Mouse (Mus musculus) gastrocnemius, postnatal 36 days (tissue): ENCODE results near the gene Nek6. TPM values are rescaled to one million over a fixed set of nuclear protein-coding genes. Genes with fewer than 3 reads are reported as not detected.

Experiments used
- DNase-seq, 2 experiments: peaks; one replicate each; pipeline ENCODE4 v3.0.0; 2022
- intact Hi-C: fragments of 180-260 bp; cut with DNase I; formaldehyde crosslinking; loops from one replicate; pipeline ENCODE4 v1.15.1; 2025
- total RNA-seq, 2 experiments: library from RNA; stranded (reverse); gene quantifications; 2 replicates each; pipeline ENCODE4 v1.2.3; 2021

Gene Nek6
- total RNA-seq, 2 experiments from 2014 or later, result 6.9 to 11.2 TPM

- intact Hi-C loops, result no loop called here
- DNase-seq, result no peak
These were observed 22.9 kb downstream of the Nek6 start for GRCm38 (mm10) chr2:38534241-38534940.

- intact Hi-C loops, result no loop called here
- no peak for DNase-seq
These were observed 23.6 kb downstream of the Nek6 start for GRCm38 (mm10) chr2:38535051-38535450.

DNA sequence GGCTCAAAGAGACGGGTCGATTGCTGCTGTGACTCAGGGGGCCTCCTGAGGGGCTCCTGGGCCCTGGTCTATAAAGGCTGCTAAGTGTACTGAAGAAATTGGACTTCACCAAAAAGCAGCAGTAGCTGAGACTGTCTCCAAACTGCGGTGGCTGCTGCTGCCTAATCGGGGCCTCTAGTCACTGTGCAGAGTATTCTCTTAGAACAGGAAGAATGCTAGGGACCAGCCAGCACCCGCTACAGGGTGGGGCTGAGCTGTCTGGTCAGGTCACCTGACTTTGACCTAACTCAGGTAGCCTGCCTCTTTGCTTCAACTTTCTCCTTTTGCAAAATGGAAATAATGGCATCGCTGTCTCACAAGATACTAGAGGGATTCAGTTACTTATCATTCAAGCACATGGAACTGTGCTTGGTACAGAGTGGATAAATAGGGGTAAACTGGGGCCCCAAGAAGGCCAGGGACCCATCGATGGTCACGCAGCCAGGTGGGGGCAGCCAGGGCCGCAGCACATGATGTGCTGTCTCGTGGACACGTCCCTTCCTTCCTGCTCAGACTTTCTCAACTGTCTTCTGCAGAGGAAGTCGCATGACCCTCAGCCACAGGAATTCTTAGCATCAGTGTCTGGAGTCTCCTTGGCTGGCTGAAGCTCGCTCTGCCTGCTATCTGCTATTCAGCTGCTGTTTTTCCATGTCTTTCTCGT lies 24.2 kb downstream of the Nek6 start:
- intact Hi-C loops, result no loop called here
- no peak for DNase-seq

- no peak for DNase-seq
- intact Hi-C loops, result no loop called here
These were observed 24.9 kb downstream of the Nek6 start for GRCm38 (mm10) chr2:38536331-38536731.

DNA sequence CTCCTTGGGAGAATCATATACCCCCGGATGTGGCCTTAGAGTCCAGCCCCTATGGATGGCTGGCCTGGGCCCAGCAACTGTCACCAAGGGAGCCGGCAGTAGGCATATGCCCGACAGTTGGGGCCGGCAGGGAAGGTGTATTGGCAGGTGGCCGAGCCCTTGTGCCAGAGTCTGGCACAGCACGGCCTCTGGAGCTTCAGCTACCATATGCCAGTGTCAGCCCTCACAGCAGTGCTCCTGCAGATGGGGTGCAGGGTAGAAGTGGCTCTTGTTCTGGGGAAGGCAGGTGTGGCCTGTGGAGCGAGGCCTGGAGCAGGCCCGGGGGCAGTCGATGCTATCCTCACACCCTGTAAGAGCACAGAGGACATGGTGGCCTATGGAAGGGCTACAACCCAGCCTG lies 28.2 kb downstream of the Nek6 start:
- DNase-seq, result no peak
- intact Hi-C loops, result no loop called here

GRCm38 (mm10) chr2:38540666-38541065 lies 29.2 kb downstream of the Nek6 start:
- DNase-seq, result no peak
- intact Hi-C loops, result no loop called here

- intact Hi-C loops, result no loop called here
- no peak for DNase-seq
These were observed 29.7 kb downstream of the Nek6 start for GRCm38 (mm10) chr2:38541101-38541500.

DNA sequence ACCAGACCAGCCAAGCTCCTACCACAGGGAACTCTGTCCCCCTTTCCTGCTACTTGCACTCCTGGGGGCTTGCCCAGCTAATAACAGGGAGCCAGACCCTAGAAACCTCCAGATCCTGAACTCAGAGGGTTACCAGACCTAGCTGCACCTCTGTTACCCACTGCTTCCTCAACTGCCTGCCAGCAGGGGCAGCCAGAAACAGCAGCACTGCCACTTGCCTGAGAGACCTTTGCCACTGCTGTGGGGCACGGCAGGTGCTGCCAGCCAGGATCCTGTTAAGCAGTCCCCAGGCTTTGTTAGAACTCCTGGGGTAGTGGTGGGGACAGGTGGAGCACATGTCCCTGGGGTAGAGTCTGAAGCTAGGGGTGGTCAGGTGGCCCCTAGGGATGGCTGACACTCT lies 30.1 kb downstream of the Nek6 start:
- DNase-seq, result no peak
- intact Hi-C loops, result no loop called here

GRCm38 (mm10) chr2:38542366-38542765 lies 30.9 kb downstream of the Nek6 start:
- DNase-seq, result no peak
- intact Hi-C loops, result no loop called here

DNA sequence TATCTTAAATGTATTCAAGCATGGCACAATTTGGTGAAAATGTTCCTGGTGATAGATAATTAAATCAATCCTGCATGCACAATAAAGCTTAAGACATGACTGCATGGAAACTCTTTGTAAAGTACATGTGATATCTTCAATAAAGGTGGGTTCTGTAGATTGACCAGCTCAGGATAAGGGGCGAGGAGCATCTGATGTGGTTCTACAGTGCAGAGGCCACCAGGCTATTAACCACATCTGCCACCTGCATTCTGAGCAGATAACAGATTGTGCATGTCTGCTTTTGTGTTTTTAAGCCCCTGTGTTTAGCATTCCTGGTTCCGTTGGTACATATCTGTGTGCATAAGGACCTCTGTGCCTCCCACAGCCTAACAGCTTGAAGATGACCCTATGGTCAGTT lies 31.7 kb downstream of the Nek6 start:
- intact Hi-C loops, result no loop called here
- DNase-seq, result no peak

DNA sequence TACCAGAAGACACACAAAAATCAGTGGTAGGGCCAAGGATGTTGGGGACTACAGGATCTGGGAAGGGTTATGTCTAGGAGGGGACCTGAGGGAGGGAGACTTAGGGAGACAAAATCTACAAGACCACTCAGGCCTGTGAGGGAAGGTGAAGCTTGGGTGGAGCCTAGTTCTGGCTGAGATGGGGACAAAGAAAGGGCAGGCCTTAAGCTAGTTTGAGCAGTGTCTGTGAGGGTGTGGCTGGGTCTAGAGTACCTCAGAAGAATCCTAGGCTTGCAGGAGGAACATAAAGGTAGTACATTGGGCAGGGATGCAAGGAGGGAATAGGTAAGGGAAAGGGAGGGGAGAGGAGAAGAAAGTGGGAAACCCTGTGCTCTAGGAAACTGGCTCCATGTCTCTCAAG lies 32.9 kb downstream of the Nek6 start:
- DNase-seq, result no peak
- intact Hi-C loops, result no loop called here

DNA sequence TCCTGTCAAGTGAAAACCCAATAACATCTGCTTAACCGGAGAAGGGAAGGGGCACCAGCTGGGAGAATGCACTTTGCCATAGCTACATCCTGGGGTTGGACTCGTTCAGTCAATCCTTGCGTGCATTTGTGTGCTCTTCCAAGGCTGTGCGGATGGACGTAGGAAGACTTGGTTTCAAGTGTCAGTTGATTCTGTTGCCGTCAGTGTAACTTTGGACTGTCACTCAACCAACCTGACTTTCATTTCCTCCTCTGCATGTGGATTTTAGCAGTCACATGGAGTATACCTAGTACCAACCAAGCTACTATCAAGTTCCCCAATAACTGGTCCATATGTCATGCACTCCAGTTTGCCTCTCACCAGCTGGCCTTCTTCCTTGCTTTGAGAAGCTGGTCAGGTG lies 33.5 kb downstream of the Nek6 start:
- intact Hi-C loops, result no loop called here
- no peak for DNase-seq

DNA sequence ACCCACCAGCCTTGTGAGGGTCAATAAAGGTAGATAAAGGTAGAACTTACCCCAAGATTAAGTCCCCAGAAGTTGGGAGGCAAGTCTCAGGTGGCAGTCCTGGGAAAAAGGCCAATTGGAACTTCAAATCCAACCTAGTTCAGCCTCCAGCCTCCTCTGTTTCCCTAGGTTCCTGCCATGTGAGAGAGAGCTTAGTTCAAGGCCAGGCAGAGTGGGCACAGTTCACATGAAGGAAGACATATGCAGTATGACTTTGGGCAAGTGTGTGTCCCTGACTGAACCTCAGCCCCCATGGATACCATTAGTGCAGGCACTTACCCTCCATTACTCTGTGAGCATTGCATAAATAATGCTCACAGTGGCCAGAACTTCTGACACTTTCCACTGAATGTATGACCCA lies 34.3 kb downstream of the Nek6 start:
- intact Hi-C loops, result no loop called here
- no peak for DNase-seq

GRCm38 (mm10) chr2:38546222-38546621 lies 34.8 kb downstream of the Nek6 start:
- peak; percentile 47 to 56 for DNase-seq
- intact Hi-C loops, result no loop called here

- no peak for DNase-seq
- intact Hi-C loops, result no loop called here
These were observed 35.3 kb downstream of the Nek6 start for GRCm38 (mm10) chr2:38546748-38547147.

GRCm38 (mm10) chr2:38547793-38548517 lies 36.5 kb downstream of the Nek6 start:
- intact Hi-C loops, result no loop called here
- no peak for DNase-seq

DNA sequence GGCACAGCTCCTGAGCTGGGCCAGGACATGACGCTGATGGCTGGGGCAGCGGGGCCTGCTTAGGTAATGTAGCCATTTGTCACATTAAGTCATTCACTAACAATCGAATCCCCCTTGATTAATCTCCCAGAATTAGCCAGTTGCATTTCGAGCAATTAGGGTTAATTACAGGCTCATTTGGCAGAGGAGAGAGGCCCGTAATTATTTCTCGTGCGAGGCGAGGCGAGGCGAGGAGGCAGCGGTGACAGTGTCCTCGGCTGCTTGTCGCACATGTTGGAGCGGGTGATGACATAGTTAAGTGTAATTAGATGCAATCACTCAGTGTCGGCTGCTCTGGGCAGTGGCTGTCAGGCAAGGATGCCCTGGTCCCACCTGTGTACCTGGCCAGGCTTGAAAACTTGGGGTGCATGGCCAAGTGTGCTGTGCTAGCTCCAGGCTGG lies 40.6 kb downstream of the Nek6 start:
- no peak for DNase-seq
- intact Hi-C loops, result no loop called here

- intact Hi-C loops, result no loop called here
- DNase-seq, result no peak
These were observed 43.0 kb downstream of the Nek6 start for GRCm38 (mm10) chr2:38554226-38554995.

- DNase-seq, result no peak
- intact Hi-C loops, result no loop called here
These were observed 44.2 kb downstream of the Nek6 start for GRCm38 (mm10) chr2:38555659-38556058.

DNA sequence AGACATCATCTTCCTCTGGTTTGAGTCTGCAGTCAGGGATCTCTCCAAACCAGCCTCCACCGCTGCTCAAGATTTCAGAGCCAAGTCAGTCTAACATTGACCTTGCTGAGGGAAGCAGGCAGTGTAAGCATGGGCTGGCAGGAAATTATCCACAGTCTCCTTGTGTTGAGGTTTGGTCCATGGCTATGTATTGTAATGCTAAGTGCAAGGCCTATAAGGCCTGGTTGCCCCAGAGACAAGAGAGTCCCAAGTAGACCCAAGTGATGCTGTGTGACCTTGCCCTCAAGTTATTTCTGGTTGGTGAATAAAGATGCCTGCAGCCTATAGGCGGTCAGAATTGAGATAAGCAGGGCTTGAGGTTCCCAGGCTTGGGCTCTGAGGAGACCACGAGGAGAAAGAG lies 45.3 kb downstream of the Nek6 start:
- no peak for DNase-seq
- intact Hi-C loops, result loop anchor here (1.0 kb wide), 1 partner anchor 679 kb away; no protein-coding TSS in a partner anchor
